Mouse (Mus musculus) neural tube, postnatal 0 days (tissue): ENCODE results near the gene Zfp37. TPM values are rescaled to one million over a fixed set of nuclear protein-coding genes. Genes with fewer than 3 reads are reported as not detected.

Source experiments
- polyA plus RNA-seq: library from polyadenylated mRNA; unstranded; fragments of >200 nt; fragmentation: Nextera tagmentation; extraction: Ambion mirVana; gene quantifications from 2 replicates; pipeline ENCODE4 v1.2.1, GENCODE M21; 2015

The Zfp37 gene
- 16.5 and 18.4 TPM in 2 replicates for polyA plus RNA-seq

GRCm38 (mm10) chr4:62230769-62231168, at the start of gene Zfp37:
Gene Zfp37, minus strand, starts transcription at chr4:62231047.

GRCm38 (mm10) chr4:62262276-62262675, 31.4 kb upstream of the Zfp37 start, which contains the start of gene Slc31a2:
Gene Slc31a2, plus strand, starts transcription at chr4:62262562.

GRCm38 (mm10) chr4:62150811-62151210, 80.0 kb downstream of the Zfp37 start, which contains the start of gene Mup21:
Gene Mup21, minus strand, starts transcription at chr4:62150863.

Other genes with a start within 250 kb of the Zfp37 start
- not detected in 2 replicates for gene Mup20, start 176.9 kb downstream of the Zfp37 start, polyA plus RNA-seq
- gene Mup3, start 143.7 kb downstream of the Zfp37 start, polyA plus RNA-seq = not detected in 2 replicates
- not detected in 2 replicates for gene Mup21, start 80.2 kb downstream of the Zfp37 start, polyA plus RNA-seq
- 12.6 and 14.8 TPM in 2 replicates for gene Slc31a2, start 31.5 kb upstream of the Zfp37 start, polyA plus RNA-seq
- gene Fkbp15, start 129.5 kb upstream of the Zfp37 start, polyA plus RNA-seq = 20.8 TPM in 2 replicates
- 30.6 and 33.6 TPM in 2 replicates for gene Slc31a1, start 129.7 kb upstream of the Zfp37 start, polyA plus RNA-seq
- gene Cdc26, start 177.6 kb upstream of the Zfp37 start, polyA plus RNA-seq = 65.4 and 68.0 TPM in 2 replicates
- 11.5 and 12.7 TPM in 2 replicates for gene Prpf4, start 177.8 kb upstream of the Zfp37 start, polyA plus RNA-seq
- gene Rnf183, start 204.2 kb upstream of the Zfp37 start, polyA plus RNA-seq = 0.17 and 0.19 TPM in 2 replicates
- 13.6 and 15.4 TPM in 2 replicates for gene Wdr31, start 239.8 kb upstream of the Zfp37 start, polyA plus RNA-seq
- 0.47 and 0.85 TPM in 2 replicates for gene Bspry, start 249.0 kb upstream of the Zfp37 start, polyA plus RNA-seq